Mouse (Mus musculus) erythroblast, embryonic 14.5 days (primary cell): ENCODE measurements around the gene Fam160a1. TPM values are rescaled to one million over a fixed set of nuclear protein-coding genes. Genes with fewer than 3 reads are reported as not detected.

Experiments used
- H3K27me3 ChIP-seq: 2 replicates; pipeline ENCODE4 v1.6.1; 2012; ENCODE audit warnings: inconsistent platforms; ENCODE audit not compliant: control insufficient read depth
- H3K36me3 ChIP-seq: 2 replicates; pipeline ENCODE4 v1.6.1; 2012; ENCODE audit warnings: mild to moderate bottlenecking, inconsistent platforms; ENCODE audit not compliant: control insufficient read depth
- H3K4me1 ChIP-seq: 2 replicates; pipeline ENCODE4 v1.6.1; 2012; ENCODE audit warnings: inconsistent platforms; ENCODE audit not compliant: control insufficient read depth
- H3K4me3 ChIP-seq: replicated peaks from 2 replicates; pipeline ENCODE3; 2012; ENCODE audit warnings: moderate library complexity, mild to moderate bottlenecking, inconsistent platforms
- H3K9me3 ChIP-seq: 2 replicates; pipeline ENCODE4 v1.6.1; 2012; ENCODE audit warnings: low read length, inconsistent platforms, mixed read lengths; ENCODE audit not compliant: control insufficient read depth
- GATA1 ChIP-seq: IDR thresholded peaks from 2 replicates; pipeline ENCODE4 v1.6.1; 2012; ENCODE audit warnings: low read length, inconsistent platforms, mixed read lengths
- TAL1 ChIP-seq: IDR thresholded peaks from 3 replicates; pipeline ENCODE4 v1.6.1; 2012; ENCODE audit warnings: low read length, inconsistent platforms, mixed read lengths
- polyA plus RNA-seq: library from polyadenylated mRNA; stranded (reverse); fragments of >175 nt; gene quantifications from 2 replicates; pipeline ENCODE4 v1.2.3, GENCODE M21; 2012

The Fam160a1 gene
- polyA plus RNA-seq, 1 experiment = 0.07 TPM

GRCm38 (mm10) chr3:85664591-85665171, 152.4 kb downstream of the Fam160a1 start:
- no peaks in the 10 kb centered on the region; the same call in 1 of the 2 replicates for H3K27me3 ChIP-seq
- TF ChIP-seq GATA1 (no peak), TAL1 (no peak)
- H3K4me3 ChIP-seq = no peak overlapping the region
- no peaks in the 10 kb centered on the region for H3K9me3 ChIP-seq
- H3K36me3 ChIP-seq = no peaks in the 10 kb centered on the region
- H3K4me1 ChIP-seq = no peaks in the 10 kb centered on the region

DNA sequence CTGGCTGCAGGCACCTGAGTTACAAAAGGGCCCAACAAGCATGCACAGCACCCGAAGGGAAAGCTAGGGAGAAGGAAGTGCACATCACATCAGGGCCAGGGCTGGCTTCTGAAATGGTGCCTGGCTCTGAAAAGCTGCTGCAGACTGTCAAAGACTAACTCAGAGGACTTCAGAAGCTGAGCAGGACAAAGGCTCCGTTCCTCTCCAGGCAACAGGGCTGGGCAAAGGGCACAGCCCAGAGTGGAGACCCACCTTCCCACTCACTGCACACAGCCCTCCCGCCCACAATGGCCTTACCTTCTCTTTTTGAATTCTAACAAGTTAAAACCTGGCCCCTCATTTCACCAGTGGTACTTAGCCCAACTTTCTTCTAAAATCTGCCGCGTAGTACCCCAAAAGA, 153.3 kb downstream of the Fam160a1 start:
- Histone ChIP-seq H3K36me3 (no peaks in the 10 kb centered on the region), H3K9me3 (no peaks in the 10 kb centered on the region), H3K27me3 (no peaks in the 10 kb centered on the region; the same call in 1 of the 2 replicates), H3K4me3 (no peak overlapping the region), H3K4me1 (no peaks in the 10 kb centered on the region)
- no peak for TF ChIP-seq GATA1
- no peak for TF ChIP-seq TAL1

DNA sequence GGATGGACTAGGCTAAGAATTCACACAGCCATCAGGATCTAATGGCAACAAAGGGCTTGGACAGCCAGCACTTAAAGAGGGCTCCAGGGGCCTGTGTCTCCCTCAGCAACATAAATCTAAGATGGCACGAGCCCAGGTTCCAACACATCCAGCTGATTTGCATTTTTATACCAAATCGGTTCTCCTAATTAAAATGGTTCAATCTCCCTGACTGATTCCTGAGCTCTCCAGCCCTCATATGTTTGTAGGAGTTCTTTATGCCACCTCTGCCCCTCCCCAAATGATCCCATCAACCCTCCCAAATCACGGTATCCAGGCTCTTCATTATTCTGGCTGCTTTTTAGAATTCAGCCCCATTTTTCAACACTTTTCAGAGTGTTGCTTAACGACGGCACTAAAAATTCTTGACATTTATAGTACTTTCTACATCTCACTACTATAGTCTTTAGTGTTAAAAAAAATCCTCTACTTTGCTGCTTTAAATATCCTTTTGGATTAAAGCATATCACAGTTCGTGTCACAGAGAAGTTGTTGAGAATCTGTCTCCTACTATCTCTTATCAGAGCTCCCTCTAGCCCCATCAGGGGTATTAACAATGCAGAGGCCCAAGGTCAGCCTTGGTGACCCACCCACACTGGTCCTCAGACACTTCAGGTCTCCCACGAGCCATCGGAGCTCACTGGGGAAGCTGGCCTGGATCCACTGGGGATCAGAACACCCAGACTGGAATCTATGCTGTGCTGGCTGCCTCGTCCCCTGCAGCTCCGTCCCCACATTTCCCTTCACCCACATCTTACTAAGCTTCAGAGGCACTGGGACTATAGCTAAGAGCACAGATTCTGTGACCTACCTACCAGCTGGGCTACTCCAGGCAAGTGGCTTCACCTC, 154.9 kb downstream of the Fam160a1 start:
- Histone ChIP-seq H3K36me3 (no peaks in the 10 kb centered on the region), H3K4me3 (no peak overlapping the region), H3K4me1 (no peaks in the 10 kb centered on the region), H3K27me3 (no peaks in the 10 kb centered on the region; the same call in 1 of the 2 replicates), H3K9me3 (no peaks in the 10 kb centered on the region)
- TF ChIP-seq TAL1 (no peak), GATA1 (no peak)

DNA sequence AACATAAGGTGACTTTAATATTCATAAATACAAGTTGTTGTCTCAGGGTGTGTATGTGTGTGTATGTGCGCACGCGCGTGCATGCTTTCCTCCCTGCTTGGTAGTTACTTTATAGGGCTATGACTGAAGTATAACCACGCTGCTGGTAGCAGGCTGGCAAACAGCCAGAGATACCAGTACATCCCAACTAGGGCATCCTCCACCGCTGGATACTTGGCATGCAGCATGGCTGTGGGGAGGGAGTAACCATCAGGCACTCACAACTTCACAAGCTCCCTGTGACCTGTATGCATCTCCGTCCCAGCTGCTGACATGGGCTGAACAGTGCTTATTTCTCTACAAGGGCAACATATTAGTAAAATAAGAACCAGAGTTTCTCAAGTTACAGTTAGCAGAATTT, 157.4 kb downstream of the Fam160a1 start:
- Histone ChIP-seq H3K27me3 (no peaks in the 10 kb centered on the region; the same call in 1 of the 2 replicates), H3K9me3 (no peaks in the 10 kb centered on the region), H3K36me3 (no peaks in the 10 kb centered on the region; the same call in 1 of the 2 replicates), H3K4me3 (no peak overlapping the region), H3K4me1 (no peaks in the 10 kb centered on the region)
- no peak for TF ChIP-seq GATA1
- TF ChIP-seq TAL1 = no peak

- H3K27me3 ChIP-seq = no peaks in the 10 kb centered on the region
- peaks cover 7% of the 10 kb centered on the region for H3K36me3 ChIP-seq
- no peaks in the 10 kb centered on the region for H3K9me3 ChIP-seq
- no peak for TF ChIP-seq TAL1
- no peak for TF ChIP-seq GATA1
- H3K4me3 ChIP-seq = no peak overlapping the region
- H3K4me1 ChIP-seq = peaks cover 7% of the 10 kb centered on the region
These were observed 161.6 kb downstream of the Fam160a1 start for GRCm38 (mm10) chr3:85655538-85655937.

DNA sequence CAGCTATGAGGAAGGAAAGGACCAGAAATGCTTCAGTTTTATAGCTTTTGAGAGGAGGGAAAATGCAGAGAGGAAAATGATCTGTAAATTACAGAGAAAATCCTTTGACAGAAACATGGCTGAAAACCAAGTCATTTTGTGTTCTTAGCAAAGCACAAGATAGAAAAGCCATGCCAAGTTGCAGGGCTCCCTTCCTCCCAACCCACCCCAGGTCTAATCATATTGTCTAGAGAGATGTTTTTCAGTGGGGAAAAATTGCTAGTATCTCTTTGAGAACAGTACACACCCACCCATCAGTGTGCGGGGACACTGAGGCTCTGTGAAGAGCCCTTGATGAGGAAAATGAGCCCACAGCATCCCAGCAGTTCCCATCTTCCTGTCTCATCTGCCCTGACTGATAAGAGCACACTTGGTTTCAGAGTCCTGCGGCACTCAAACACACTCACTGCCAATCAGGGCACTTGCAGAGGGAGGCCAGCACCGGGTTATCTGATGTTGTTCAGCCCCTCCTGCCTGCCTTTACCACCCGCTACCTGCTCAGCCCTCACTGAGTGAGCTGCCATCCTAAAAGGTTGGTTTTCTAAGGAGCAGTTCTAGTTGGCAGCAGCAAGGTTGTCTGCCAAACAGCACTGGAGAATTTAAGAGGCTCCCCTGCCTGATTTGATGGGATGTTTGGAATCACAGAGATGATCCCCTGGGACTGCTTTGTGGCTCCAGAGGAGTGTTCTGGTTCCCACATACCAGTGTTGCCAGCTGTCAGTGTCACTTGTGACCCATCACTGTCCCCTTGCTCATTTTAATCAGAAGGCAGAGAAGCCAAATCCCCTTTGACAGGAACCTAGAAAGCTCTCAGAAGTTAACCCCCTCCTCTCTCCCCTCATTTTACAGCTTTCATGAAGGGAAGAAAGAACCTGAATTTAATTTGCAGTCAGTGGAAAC, 164.1 kb downstream of the Fam160a1 start:
- Histone ChIP-seq H3K36me3 (peaks cover 11% of the 10 kb centered on the region), H3K4me1 (peaks cover 7% of the 10 kb centered on the region), H3K4me3 (no peak overlapping the region)

DNA sequence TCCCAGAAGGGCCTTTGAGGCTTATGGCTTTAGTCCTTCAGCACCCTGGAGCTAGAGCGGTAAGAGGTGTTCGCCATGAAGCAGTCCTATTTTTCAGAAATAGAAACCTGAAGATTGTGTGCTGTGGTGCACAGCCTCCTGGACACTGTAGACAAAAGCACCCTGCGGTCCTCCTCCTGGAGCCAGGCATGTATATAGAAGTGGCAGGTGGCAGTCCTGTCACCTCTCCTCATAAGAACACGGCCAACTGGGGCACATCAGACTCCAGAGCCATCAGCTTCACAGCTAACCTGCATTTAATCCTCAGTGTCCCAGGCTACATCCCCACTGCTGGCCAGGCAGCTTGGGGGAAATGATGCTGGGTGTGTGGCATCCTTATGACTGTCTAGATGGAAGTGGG, 167.9 kb downstream of the Fam160a1 start:
- H3K4me3 ChIP-seq = no peak overlapping the region
- no peak for TF ChIP-seq TAL1
- TF ChIP-seq GATA1 = no peak
- H3K36me3 ChIP-seq = peaks cover 11% of the 10 kb centered on the region
- H3K27me3 ChIP-seq = no peaks in the 10 kb centered on the region
- H3K4me1 ChIP-seq = peaks cover 7% of the 10 kb centered on the region
- H3K9me3 ChIP-seq = no peaks in the 10 kb centered on the region

More for the DNA sequence above, 164.1 kb downstream of the Fam160a1 start:
- Histone ChIP-seq H3K9me3 (no peaks in the 10 kb centered on the region), H3K27me3 (no peaks in the 10 kb centered on the region)
- no peak for TF ChIP-seq GATA1
- no peak for TF ChIP-seq TAL1

GRCm38 (mm10) chr3:85645517-85646004, 171.5 kb downstream of the Fam160a1 start:
- Histone ChIP-seq H3K9me3 (no peaks in the 10 kb centered on the region), H3K27me3 (no peaks in the 10 kb centered on the region), H3K4me1 (no peaks in the 10 kb centered on the region), H3K4me3 (no peak overlapping the region), H3K36me3 (peaks cover 4% of the 10 kb centered on the region)
- TF ChIP-seq GATA1 (no peak), TAL1 (no peak)
